Mouse (Mus musculus): ENCODE measurements around the gene Stk25.

DNA sequence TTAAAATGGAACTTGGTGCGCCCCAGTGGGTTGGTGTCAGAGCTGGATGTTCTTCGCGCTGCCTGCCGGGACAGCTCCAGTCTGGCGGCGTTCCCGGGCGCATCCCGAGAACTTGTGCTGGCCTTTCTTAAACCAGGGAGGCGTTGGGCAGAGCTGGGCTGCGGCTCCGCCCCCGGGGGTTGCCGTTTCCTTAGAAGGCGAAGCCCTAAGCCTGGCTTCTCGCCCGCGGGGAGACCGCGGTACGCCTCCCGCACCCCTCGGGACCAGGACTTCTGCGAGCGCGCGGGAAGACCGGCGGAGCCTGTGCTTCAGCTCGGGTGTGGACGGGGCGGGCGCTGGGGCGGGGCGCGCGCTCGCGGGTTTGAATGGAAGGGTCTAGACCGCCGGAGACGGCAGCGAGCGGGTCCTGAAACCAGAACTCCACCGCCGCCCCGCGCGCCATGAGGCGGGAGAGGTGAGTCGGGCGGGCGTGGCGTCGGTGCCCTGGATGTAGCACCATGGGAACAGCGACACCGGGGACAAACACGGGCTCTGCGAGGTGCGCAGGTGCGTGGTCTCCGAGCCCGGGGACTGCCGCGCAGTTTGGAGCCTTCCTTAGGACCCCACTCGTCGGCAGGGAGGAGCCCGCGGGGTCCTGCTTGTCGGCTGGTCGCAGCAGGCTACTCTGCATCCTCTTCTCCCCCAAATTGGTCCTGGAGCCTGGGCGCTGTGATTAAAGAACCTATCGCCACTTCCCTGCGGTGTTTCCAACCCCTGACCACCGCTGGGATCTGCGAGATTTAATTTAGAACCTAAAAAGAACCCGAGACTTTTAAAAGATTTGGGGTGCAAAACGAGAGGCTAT, 27.2 kb upstream of the Stk25 start, which contains the start of gene Bok:
- no peak for TF ChIP-seq CTCF (IDR thresholded peaks at IDR 0.05)
- 0 out of 2 replicates have a peak, but pooled peaks have one; percentile 36 for TF ChIP-seq POLR2A (IDR thresholded peaks at IDR 0.05; ENCODE audit: insufficient read depth, low read depth, low read length)
